Mouse (Mus musculus): Measurements from ENCODE around the gene Mrpl24. TPM values are rescaled to one million over a fixed set of nuclear protein-coding genes. Genes with fewer than 3 reads are reported as not detected.
"Not testable (repeated sequence)": the region's sequence is repeated elsewhere in the genome, so short reads cannot be mapped to it uniquely, and the experiment has no call there.

The Mrpl24 gene
- polyA plus RNA-seq (2014; fragmentation: Nextera tagmentation; extraction: Ambion mirVana), result 76.7 and 81.0 TPM in 2 replicates

DNA sequence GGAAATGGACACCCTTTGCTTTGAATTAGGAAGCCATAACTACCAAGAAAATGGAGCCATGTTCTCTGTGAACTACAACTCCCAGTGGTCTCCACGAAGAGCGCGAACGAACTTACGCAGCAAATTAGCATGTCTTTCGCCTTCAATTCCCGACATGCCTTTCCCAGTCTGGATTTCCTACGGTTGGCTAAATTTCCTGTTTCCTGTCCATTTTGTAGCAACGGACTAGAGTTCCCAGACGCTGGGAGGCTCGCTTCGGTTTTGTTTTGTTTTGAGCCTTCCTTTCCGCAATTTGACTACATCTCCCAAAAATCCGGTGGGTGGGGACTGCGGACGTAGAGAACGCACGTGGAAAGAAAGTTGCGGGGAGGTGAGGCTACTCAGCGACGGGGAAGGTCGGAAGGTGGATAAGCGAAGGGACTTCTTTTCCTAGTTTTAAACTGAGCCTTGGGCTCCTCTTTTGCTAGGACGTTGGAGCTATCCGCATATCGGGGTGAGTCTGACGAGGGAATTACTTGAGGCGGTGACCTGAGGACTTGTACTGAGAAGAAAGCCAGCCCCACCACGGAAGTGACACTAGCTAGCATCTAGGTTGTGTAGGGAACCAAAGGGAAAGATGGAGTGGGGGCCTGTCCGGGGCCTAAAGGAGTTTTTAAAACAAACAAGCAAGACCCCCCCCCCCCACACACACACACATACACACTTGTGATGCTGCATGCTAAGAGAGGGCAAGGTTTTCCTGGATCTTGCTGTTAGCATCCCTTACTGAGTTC, at the start of gene Mrpl24:
Gene Mrpl24, plus strand, starts transcription at position 171 of the 773 bp plus-strand sequence.
- H3K4me3 ChIP-seq (ENCODE audit: low read length), result peak within 1 kb of the TSS; percentile 63
- H3K27ac ChIP-seq (ENCODE audit: low read depth, low read length), result peak within 1 kb of the TSS; percentile 90
- no peaks in the 10 kb centered on the region for H3K9me3 ChIP-seq (ENCODE audit: control insufficient read depth, low read length)
- peak within 1 kb of the TSS; percentile 76 for H3K4me2 ChIP-seq (replicated peaks; ENCODE audit: low read depth, low read length)
- under 1% methylated on average over 30 of the region's 30 CpGs for WGBS
- H3K9ac ChIP-seq (ENCODE audit: low read depth, low read length), result peak within 1 kb of the TSS; percentile 79
- no peaks in the 10 kb centered on the region for H3K4me1 ChIP-seq (ENCODE audit: control insufficient read depth, insufficient read depth, low read length)
- peak; percentile 84 for ATAC-seq (ENCODE audit: low FRiP score, low TSS enrichment)
- peaks cover 60% of the 10 kb centered on the region for H3K36me3 ChIP-seq (ENCODE audit: control insufficient read depth, insufficient read depth, low read length)
- H3K27me3 ChIP-seq (ENCODE audit: control insufficient read depth, insufficient read depth, low read length), result no peaks in the 10 kb centered on the region

DNA sequence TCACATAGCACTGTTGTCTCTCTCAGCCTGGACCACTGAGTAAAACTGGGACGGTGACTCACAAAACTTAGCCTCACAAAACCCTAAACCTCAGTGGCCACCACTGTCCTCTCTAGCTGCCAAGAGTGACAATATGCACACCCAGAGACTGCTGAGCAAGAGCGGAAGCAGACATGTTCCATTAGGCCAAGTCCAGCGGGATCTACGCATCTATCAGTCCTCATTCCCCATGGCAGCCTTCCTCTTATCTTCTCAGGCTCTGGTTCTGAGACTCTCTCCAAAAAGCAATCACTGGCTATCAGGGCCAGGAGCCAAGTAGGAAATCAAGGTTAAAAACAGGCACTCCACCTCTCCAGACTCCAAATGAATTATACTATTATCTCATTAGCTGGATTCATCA, 41.6 kb upstream of the Mrpl24 start:
- 98% methylated on average over 4 of the region's 4 CpGs for WGBS
- peaks cover 16% of the 10 kb centered on the region; the same call in 1 of the 2 replicates for H3K36me3 ChIP-seq (ENCODE audit: control insufficient read depth, insufficient read depth, low read length)
- H3K9me3 ChIP-seq (ENCODE audit: control insufficient read depth, low read length), result no peaks in the 10 kb centered on the region
- no peak overlapping the region for H3K4me2 ChIP-seq (replicated peaks; ENCODE audit: low read depth, low read length)
- H3K9ac ChIP-seq (ENCODE audit: low read depth, low read length), result no peak overlapping the region
- H3K4me3 ChIP-seq (ENCODE audit: low read length), result no peak overlapping the region
- H3K27me3 ChIP-seq (ENCODE audit: control insufficient read depth, insufficient read depth, low read length), result no peaks in the 10 kb centered on the region
- no peak for ATAC-seq (ENCODE audit: low FRiP score, low TSS enrichment)
- H3K4me1 ChIP-seq (ENCODE audit: control insufficient read depth, insufficient read depth, low read length), result no peaks in the 10 kb centered on the region
- H3K27ac ChIP-seq (ENCODE audit: low read depth, low read length), result no peak overlapping the region

- Histone ChIP-seq H3K9me3 (ENCODE audit: control insufficient read depth, low read length) (no peaks in the 10 kb centered on the region), H3K27ac (ENCODE audit: low read depth, low read length) (no peak overlapping the region), H3K27me3 (ENCODE audit: control insufficient read depth, insufficient read depth, low read length) (no peaks in the 10 kb centered on the region), H3K9ac (ENCODE audit: low read depth, low read length) (peak overlapping the region; percentile 95), H3K4me2 (replicated peaks; ENCODE audit: low read depth, low read length) (peak overlapping the region; percentile 85), H3K4me1 (ENCODE audit: control insufficient read depth, insufficient read depth, low read length) (peaks cover 15% of the 10 kb centered on the region), H3K36me3 (ENCODE audit: control insufficient read depth, insufficient read depth, low read length) (peaks cover 5% of the 10 kb centered on the region; the same call in 1 of the 2 replicates), H3K4me3 (ENCODE audit: low read length) (peak overlapping the region; percentile 98)
- WGBS, result 5% methylated on average over 3 of the region's 3 CpGs
- ATAC-seq (ENCODE audit: low FRiP score, low TSS enrichment), result no peak
These were observed 35.0 kb upstream of the Mrpl24 start for GRCm38 (mm10) chr3:87884291-87884690.

DNA sequence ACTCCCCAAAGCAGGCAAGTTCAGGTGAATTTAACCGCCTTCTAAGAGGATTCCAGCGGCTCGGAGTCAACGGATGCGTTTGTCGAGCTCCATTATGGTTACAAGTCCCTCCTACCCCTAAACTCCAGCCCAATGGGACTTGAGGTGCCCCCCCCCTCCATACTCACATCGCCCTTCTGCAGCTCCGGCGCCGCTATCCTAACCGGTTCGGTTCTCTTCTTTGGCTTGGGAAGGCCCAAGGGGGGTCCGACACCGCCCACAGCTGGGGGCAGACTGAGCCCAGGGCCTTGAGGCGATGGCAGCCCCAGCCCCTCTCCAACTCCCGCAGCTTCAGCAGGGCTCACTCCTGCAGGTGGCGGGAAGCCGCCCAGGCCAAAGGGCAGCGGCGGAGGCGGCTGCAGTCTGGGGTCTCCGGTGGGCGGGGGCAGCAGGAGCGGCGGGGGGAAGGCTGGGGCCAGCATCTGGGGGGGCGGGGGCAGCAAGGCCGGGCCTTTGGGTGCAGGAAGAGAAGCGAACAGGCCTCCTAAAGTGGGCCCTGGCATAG, 34.5 kb upstream of the Mrpl24 start:
- peak overlapping the region; percentile 85 for H3K4me2 ChIP-seq (replicated peaks; ENCODE audit: low read depth, low read length)
- under 1% methylated on average over 26 of the region's 28 CpGs for WGBS
- peak overlapping the region; percentile 98 for H3K4me3 ChIP-seq (ENCODE audit: low read length)
- peak; percentile 48 for ATAC-seq (ENCODE audit: low FRiP score, low TSS enrichment)
- H3K4me1 ChIP-seq (ENCODE audit: control insufficient read depth, insufficient read depth, low read length), result peaks cover 15% of the 10 kb centered on the region
- peaks cover 5% of the 10 kb centered on the region; the same call in 1 of the 2 replicates for H3K36me3 ChIP-seq (ENCODE audit: control insufficient read depth, insufficient read depth, low read length)
- no peaks in the 10 kb centered on the region for H3K9me3 ChIP-seq (ENCODE audit: control insufficient read depth, low read length)
- no peaks in the 10 kb centered on the region for H3K27me3 ChIP-seq (ENCODE audit: control insufficient read depth, insufficient read depth, low read length)
- peak overlapping the region; percentile 95 for H3K9ac ChIP-seq (ENCODE audit: low read depth, low read length)
- H3K27ac ChIP-seq (ENCODE audit: low read depth, low read length), result peak overlapping the region; percentile 75

DNA sequence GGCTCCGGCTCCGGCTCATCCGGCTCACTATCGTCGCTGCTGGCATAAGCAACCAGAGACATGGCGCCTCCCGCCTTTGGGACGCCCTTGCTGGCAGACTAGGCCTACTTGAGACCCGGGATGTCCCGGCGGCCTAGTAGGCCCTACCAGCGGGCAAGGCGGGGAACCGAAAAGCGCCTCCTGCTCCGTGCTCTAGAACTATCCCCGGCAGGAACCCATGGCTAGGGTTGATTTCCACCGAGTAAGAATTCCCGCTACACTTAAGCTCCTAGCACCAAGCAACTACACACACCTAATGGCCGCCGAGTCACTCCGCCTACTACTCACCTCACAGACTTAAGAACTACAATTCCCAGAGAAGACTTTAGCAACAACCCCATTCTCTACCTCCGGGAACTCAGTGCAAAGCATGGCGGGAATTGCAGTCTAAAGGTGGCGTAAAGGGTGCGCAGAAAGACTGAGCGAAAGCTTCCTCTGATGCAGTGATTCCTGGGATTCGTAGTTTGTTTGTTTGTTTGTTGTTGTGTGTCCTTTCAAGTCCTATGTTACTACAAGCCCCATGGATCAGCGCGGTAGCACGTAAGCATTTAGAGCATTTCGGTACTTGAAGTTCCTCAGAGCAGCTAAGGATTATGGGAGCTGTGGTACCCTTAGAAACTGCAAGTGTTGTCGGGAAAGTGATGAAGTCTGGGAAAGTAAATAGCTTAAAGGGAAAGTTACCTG, 33.9 kb upstream of the Mrpl24 start, which contains the start of gene Prcc:
Gene Prcc, minus strand, starts transcription at position 328 of the 723 bp plus-strand sequence.
- Histone ChIP-seq H3K4me3 (ENCODE audit: low read length) (peak within 1 kb of the TSS; percentile 98), H3K27me3 (ENCODE audit: control insufficient read depth, insufficient read depth, low read length) (no peaks in the 10 kb centered on the region), H3K4me1 (ENCODE audit: control insufficient read depth, insufficient read depth, low read length) (peaks cover 15% of the 10 kb centered on the region), H3K27ac (ENCODE audit: low read depth, low read length) (peak within 1 kb of the TSS; percentile 75), H3K4me2 (replicated peaks; ENCODE audit: low read depth, low read length) (peak within 1 kb of the TSS; percentile 85), H3K9me3 (ENCODE audit: control insufficient read depth, low read length) (no peaks in the 10 kb centered on the region), H3K9ac (ENCODE audit: low read depth, low read length) (peak within 1 kb of the TSS; percentile 95), H3K36me3 (ENCODE audit: control insufficient read depth, insufficient read depth, low read length) (peaks cover 3% of the 10 kb centered on the region; the same call in 1 of the 2 replicates)
- ATAC-seq (ENCODE audit: low FRiP score, low TSS enrichment), result peak; percentile 96
- under 1% methylated on average over 33 of the region's 33 CpGs for WGBS

- Histone ChIP-seq H3K9me3 (ENCODE audit: control insufficient read depth, low read length) (no peaks in the 10 kb centered on the region), H3K27me3 (ENCODE audit: control insufficient read depth, insufficient read depth, low read length) (no peaks in the 10 kb centered on the region), H3K9ac (ENCODE audit: low read depth, low read length) (peak overlapping the region; percentile 52; the same call in 1 of the 2 replicates), H3K27ac (ENCODE audit: low read depth, low read length) (no peak overlapping the region), H3K36me3 (ENCODE audit: control insufficient read depth, insufficient read depth, low read length) (no peaks in the 10 kb centered on the region; the same call in 1 of the 2 replicates), H3K4me2 (replicated peaks; ENCODE audit: low read depth, low read length) (peak overlapping the region; percentile 42), H3K4me1 (ENCODE audit: control insufficient read depth, insufficient read depth, low read length) (peaks cover 15% of the 10 kb centered on the region), H3K4me3 (ENCODE audit: low read length) (peak overlapping the region; percentile 98)
- ATAC-seq (ENCODE audit: low FRiP score, low TSS enrichment), result peak; percentile 33
- 12% methylated on average over 10 of the region's 10 CpGs for WGBS
These were observed 33.3 kb upstream of the Mrpl24 start for GRCm38 (mm10) chr3:87886004-87886365.

- no peak overlapping the region for H3K27ac ChIP-seq (ENCODE audit: low read depth, low read length)
- peak overlapping the region; percentile 52; the same call in 1 of the 2 replicates for H3K9ac ChIP-seq (ENCODE audit: low read depth, low read length)
These were observed 32.9 kb upstream of the Mrpl24 start for GRCm38 (mm10) chr3:87886416-87886815.

DNA sequence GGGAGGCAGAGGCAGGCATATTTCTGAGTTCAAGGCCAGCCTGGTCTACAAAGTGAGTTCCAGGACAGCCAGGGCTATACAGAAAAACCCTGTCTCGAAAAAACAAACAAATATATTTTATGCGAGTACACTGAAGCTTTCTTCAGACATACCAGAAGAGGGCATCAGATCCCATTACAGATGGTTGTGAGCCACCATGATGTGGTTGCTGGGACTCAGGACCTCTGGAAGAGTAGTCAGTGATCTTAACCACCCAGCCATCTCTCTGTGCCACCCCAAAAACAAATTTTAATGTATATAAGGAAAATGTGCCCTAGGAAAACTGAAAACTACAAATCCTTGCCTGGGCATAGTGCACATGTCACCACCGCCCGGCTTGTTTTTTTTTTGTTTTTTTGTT, 31.9 kb upstream of the Mrpl24 start:
- not testable (repeated sequence) for H3K36me3 ChIP-seq (ENCODE audit: control insufficient read depth, insufficient read depth, low read length); ATAC-seq (ENCODE audit: low FRiP score, low TSS enrichment); H3K4me2 ChIP-seq (replicated peaks; ENCODE audit: low read depth, low read length); H3K27ac ChIP-seq (ENCODE audit: low read depth, low read length); H3K4me3 ChIP-seq (ENCODE audit: low read length); H3K27me3 ChIP-seq (ENCODE audit: control insufficient read depth, insufficient read depth, low read length); H3K9me3 ChIP-seq (ENCODE audit: control insufficient read depth, low read length); H3K9ac ChIP-seq (ENCODE audit: low read depth, low read length)
- H3K4me1 ChIP-seq (ENCODE audit: control insufficient read depth, insufficient read depth, low read length), result peaks cover 15% of the 10 kb centered on the region
- WGBS, result 82% methylated on average over 4 of the region's 4 CpGs

More at GRCm38 (mm10) chr3:87886416-87886815, 32.9 kb upstream of the Mrpl24 start:
- H3K36me3 ChIP-seq (ENCODE audit: control insufficient read depth, insufficient read depth, low read length), result no peaks in the 10 kb centered on the region; the same call in 1 of the 2 replicates
- no peak for ATAC-seq (ENCODE audit: low FRiP score, low TSS enrichment)
- H3K4me2 ChIP-seq (replicated peaks; ENCODE audit: low read depth, low read length), result no peak overlapping the region; the same call in 1 of the 2 replicates
- H3K4me3 ChIP-seq (ENCODE audit: low read length), result peak overlapping the region; percentile 98; the same call in 1 of the 2 replicates
- H3K27me3 ChIP-seq (ENCODE audit: control insufficient read depth, insufficient read depth, low read length), result no peaks in the 10 kb centered on the region
- H3K9me3 ChIP-seq (ENCODE audit: control insufficient read depth, low read length), result no peaks in the 10 kb centered on the region
- peaks cover 15% of the 10 kb centered on the region for H3K4me1 ChIP-seq (ENCODE audit: control insufficient read depth, insufficient read depth, low read length)
- WGBS, result 85% methylated on average over 6 of the region's 6 CpGs
